Mouse (Mus musculus) NIH3T3 (cell line): Measurements from ENCODE around the gene Tagln2.
A peak's percentile ranks its signal among the peaks of the same experiment; 100 is the strongest.

Source experiments
- DNase-seq: peaks from one replicate; pipeline ENCODE4 v3.0.0-alpha.2; 2012; ENCODE audit warnings: low read depth

The Tagln2 gene

GRCm38 (mm10) chr1:172481540-172482280 lies 18.1 kb upstream of the Tagln2 start, which contains the start of gene Igsf9:
Gene Igsf9 (plus strand): TSS chr1:172481788.
- peak; percentile 84 for DNase-seq

DNA sequence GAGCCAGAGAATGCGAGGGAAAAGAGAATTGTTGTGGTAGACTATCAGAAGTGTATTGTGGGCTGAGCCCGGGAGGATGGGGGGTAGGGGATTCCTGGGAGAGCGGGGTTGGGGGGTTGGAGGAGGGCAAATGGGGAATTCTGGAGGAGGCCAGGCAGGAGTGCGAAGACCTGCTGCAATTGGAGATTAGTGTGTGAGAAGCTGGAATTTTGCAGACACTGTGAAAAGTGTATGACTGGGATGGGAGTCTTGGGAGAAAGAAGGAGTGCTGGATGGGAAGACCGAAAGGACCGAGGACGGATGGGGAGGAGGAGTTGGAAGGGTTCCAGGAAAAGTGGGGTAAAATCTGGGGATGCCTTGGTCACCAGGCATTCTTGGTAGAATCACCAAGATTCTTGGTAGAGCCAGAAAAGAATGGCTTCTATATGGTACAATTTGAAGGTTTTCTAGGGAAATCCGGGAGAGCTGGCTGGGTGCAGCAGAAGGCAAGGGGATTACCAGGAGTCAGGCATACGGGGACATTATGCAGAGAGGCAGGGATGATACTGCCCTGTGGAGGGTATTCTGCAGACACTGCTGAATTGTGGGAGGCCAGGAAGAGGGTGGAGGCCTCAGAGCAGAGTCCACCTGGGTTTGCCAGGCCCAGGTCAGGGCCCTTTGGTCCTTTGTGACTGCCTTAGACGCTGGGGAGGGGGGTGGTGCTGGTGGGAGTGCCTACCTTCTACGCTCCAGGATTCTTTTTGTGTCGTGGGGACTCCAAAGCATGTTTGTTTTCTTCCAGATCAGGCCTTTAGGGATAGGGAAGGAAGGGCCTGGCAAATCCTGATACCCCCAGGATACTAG lies 17.1 kb upstream of the Tagln2 start:
- no peak for DNase-seq

DNA sequence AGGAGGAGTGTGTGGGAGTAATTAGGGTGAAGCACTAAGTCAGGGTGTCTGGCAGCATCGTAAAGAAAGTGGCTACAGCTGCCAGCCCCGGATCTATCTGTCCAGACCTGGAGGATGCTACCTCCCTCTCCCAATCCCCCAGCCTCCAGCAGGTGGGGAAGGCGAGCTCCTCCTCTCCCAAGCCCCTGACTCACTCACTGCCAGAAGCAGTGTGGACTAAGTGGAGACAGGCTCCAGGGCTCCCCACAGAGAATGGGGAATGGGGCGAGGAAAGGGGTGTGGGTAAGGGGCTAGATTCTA lies 16.5 kb upstream of the Tagln2 start:
- DNase-seq: no peak

DNA sequence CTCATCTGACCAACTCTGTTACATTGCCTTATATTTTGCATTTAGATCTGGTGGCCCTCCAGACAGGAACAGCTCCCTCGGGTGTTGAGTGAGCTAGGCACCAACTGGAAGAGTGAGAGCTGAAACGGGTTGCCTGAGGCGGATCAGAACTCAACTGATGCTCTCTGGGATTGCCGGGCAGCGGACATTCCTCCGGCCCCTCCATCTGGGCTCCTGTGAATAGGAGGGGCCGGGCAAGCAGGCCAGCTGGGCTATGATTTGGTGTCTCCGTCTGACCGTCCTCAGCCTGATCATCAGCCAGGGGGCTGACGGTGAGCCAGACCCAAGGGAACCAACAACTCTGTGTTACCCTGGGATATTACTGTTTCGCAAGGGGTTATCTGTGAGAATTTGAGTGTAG lies 15.6 kb upstream of the Tagln2 start:
- DNase-seq: no peak

GRCm38 (mm10) chr1:172484671-172485070 lies 15.2 kb upstream of the Tagln2 start:
- DNase-seq: no peak

- DNase-seq: no peak
These were observed 14.0 kb upstream of the Tagln2 start for GRCm38 (mm10) chr1:172485821-172486220.

GRCm38 (mm10) chr1:172486236-172486635 lies 13.6 kb upstream of the Tagln2 start:
- no peak for DNase-seq

DNA sequence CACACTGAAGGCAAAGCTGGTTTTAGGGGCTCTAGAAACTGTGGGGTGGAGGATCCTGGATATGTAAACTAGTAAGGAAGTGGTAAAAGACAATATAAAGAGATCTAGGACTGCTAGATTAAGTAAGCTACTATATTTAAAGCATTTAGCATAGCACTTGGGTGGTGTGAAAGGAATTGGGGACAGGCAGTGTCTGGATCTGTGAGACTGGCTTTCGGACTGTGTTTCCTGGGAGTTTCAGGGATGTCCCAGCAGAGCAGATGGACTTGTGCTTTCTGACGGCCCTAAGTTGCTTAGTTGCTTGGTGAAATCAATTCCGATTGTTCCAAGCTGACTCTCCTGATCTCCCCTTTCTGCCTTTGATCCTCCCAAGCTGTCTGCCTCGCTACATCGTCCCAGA lies 13.2 kb upstream of the Tagln2 start:
- DNase-seq: no peak

DNA sequence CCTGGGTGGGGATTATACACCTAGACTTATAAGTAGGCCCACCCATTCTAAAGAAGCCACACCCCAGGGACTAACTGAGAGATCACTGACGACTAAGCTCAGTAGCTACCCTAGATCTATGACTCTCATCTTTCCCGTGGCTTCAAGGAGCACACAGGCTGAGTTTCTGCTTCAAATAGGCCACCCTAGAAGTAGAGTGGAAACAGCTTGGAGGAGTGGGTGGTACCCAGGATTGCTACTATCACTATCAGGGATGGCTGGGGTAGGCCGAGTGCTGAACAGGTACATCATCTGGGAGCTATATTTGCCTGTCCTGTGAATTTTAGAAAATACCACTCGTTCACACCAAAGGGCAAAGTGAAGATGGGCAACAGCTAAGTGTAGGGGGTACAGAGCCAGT lies 12.0 kb upstream of the Tagln2 start:
- no peak for DNase-seq

DNA sequence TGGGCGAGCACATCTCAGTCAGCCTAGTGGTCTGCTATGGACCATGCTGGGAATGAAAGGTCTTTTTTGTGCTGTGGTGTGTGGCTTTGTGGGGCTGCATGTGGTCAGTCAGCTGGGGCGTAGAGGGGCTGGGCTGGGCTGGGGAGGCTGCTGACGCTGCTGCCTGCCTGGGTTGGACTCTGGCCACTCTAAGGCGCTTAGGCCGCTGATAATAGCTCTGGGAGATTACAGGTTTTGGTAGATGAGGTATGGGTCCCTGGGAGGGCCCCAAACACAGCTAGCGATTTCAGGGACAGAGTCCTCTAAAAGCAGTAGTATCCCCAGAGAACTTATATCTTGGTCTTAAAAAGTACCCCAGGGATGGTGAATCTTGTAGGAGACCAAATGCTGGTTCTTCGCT lies 11.0 kb upstream of the Tagln2 start:
- DNase-seq: no peak

DNA sequence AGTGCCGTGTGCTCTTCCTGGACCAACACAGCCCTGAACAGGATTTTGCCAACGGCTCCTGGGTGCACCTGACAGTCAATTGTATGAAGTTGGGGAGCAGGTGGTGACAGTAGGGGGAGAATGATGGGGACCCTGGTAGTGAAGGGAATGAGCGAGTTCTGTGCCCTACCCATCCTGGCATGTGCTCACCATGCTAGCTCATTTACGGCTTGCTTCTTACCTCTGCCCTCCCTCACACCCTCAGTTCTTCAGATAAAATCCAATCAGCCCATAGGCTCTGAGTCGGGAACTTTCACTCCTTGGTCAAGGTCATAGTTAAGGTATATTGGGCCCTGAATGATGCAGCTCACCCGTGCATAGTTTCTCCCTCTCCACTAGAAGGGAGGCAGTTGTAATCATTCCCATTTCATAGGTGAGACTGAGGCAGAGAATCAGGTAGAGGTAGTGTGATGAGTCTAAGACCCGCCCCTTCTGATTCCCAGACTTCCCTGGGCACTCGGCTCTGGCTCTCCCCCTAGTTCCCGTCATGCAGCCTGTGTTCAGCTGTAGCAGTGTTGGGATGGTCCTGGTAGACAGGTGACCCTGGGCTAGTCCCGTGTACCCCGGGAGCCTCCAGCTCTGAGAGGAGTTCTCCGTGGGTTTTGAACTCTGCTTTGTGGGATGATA lies 10.1 kb upstream of the Tagln2 start:
- no peak for DNase-seq

DNA sequence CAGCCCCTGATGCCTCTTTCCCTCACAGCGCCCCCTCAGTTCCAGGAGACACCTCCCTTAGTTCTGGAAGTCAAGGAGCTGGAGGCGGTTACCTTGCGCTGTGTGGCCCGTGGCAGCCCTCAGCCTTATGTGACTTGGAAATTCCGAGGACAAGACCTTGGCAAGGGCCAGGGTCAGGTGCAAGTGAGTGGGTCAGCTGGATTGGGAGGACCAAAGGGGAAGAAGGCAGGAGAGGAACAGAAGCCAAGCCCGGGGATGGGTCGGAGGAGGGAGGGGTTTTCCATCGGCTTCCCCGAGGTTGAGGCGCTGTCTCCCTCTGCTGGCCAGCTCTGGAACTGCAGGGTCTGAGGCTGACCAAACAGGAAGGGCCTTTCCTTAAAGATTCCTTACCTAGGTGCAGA lies 9.6 kb upstream of the Tagln2 start:
- DNase-seq: peak; percentile 91

- DNase-seq: no peak
These were observed 7.8 kb upstream of the Tagln2 start for GRCm38 (mm10) chr1:172492047-172492446.

DNA sequence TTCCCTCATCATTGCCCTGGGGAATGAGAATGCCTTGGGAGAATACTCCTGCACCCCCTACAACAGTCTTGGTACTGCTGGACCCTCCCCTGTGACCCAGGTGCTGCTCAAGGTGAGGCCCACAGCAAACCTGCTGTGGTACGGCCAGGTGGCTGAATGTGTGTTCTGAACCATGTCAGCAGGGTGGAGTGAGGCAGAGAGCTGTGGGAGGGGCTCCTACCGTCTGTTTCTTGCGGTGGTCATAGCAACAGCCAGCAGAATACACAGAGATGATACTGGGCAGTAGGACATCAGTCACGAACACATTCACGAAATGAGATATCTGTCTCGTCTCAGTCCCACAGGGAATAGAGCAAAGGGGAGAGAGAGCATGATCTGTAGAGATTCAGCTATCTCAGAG lies 6.3 kb upstream of the Tagln2 start:
- no peak for DNase-seq

DNA sequence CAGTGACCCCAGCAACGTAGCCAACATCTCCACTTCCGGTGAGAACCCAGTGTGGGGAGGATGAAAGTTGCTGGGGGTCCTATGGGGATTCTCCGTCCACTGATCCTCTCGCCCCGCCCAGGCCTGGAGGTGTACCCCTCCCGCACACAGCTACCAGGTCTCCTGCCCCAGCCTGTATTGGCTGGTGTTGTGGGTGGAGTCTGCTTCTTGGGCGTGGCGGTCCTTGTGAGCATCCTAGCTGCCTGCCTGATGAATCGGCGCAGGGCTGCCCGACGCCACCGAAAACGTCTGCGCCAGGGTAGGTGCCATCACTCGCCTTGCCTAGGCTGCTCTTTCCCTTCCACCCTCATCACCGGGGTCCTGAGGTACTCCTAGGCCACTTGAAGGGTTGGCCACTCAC lies 3.8 kb upstream of the Tagln2 start:
- DNase-seq: no peak

DNA sequence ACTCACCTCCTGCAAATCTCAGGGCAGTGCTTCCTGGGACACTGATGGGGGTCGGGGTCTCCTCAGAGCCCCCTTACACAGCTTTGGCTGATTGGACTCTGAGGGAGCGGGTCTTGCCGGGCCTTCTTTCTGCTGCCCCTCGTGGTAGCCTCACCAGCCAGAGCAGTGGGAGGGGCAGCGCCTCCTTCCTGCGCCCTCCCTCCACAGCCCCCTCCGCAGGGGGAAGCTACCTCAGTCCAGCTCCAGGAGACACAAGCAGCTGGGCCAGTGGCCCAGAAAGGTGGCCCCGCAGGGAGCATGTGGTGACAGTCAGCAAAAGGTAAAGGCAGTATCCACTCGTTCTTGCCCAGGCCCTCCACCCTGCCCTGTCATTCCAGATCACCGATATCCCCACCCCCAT lies 2.4 kb upstream of the Tagln2 start:
- DNase-seq: no peak

- DNase-seq: peak; percentile 88
These were observed 864 bp downstream of the Tagln2 start for GRCm38 (mm10) chr1:172500451-172501370.

- peak; percentile 84 for DNase-seq
These were observed 1.7 kb downstream of the Tagln2 start for GRCm38 (mm10) chr1:172501371-172502144.

DNA sequence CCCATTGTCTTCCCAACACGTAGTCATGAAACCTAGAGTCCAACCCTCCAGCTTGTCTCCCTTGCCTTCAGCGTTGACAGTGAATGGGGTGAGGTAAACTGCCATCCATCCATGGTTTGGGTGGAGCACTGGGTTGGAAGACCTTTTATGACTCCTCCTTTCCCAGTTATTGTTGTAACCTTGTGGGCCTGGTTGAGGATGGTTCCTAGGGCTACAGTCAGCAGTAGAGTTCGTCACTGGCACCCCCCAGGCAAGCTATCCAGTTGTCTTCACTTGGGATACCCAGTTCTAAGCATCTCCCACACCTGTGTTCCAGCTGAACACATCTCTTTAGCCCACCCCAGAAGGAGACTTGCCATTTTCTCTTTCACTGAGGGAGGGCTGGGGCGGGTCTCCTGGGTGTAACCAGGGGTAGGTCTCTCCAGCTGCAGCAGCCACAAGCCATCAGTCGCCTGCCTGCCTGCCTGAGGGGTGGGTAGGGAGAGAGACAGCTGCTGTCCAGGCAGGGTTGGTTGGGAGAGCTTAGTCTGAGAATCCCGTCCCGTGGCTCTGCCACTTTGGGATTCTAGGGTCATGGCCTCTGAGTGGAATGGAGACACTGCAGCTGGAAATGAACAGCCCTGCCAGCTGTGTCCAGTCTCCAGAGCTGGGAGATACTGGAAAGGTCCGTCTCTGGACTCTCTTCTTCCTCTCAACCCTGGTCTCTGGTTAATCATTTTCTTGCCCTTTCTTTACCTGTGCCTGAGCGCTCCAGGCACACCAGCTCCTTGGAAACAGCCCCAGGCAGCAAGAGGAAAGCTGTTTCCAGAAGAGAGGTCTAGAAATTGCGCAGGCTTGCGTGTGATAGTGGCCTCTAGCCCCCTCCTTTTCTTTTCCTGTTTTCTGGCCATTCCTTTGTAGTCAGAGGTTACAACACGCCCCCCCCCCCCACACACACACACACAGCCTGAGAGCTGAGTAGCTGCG lies 2.6 kb downstream of the Tagln2 start:
- DNase-seq: peak; percentile 47
